Mouse (Mus musculus) lung, adult 18-20 months (tissue): Measurements from ENCODE around the gene Dnm3.
"Not testable (repeated sequence)": the region's sequence is repeated elsewhere in the genome, so short reads cannot be mapped to it uniquely, and the experiment has no call there.

Source experiments
- DNase-seq, 2 experiments: peaks; one replicate each; pipeline ENCODE4 v3.0.0; 2022; ENCODE audit warnings: mixed read lengths in 2 of 2

Dnm3 gene

DNA sequence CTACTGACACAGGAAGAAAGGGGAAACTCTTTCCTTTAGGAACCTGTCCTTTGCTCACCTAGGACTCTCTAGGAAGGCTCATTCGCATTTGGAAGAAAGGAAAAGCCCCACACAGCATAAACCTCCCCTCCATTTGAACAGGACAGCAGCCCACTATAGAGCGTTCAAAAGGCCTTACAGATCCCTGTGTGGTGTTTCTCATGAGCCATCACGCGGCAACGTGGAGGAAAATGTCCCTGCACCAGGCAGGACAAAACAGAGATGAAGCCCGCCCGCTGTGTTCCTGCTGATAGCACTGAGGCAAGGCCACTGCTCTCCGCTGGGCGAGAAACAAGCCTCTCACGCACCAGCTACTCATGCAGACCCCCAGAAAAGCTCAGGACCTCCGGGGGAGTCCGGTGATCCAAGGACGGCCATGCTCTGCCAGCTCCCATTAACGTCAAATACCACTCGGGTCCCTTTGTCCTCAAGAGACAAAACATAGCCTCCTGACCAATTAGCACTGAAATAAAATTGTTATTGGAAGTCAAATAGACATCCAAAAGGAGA lies 51.8 kb downstream of the Dnm3 start:
- no peak for DNase-seq

- no peak for DNase-seq
Measured at GRCm38 (mm10) chr1:162422826-162423225, 55.0 kb downstream of the Dnm3 start.

- DNase-seq, result no peak
Measured at GRCm38 (mm10) chr1:162413791-162414190, 64.0 kb downstream of the Dnm3 start.

GRCm38 (mm10) chr1:162412787-162413429 lies 64.9 kb downstream of the Dnm3 start:
- DNase-seq, result no peak

DNA sequence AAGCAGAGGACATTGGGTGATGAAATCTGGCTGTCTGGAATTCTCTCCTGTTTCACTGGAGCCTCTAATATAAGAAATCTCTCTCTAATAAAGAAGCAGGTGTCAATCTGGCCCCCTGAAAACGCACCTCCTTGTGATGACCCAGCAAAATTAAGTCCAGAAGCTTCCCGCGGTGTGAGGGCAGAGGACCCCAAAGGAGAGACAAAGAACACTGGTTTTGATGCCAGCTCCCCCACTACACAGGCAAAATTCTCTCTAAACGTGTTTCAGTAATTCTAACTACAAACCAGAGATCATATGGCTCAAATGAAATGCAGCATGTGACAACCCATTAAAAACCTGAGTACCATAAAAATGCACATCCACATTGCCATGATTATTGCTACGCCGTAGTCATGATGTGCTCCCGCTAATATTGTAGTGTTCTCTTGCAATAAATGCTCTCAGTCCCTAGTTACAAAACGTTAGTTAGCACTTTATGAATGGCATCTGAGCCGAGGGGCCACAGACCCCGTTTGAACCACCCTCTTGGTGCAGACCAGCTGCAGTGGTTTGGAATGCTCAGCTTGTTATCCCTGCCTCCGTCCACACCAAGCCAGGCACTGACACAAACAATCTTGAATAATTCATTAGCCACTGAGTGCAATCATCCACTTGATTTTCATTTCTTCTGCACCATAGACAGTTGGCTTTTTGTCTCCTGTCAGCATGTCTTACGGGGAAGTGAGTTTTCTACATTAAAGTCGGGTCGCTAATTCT lies 67.4 kb downstream of the Dnm3 start:
- DNase-seq, result no peak

- no peak for DNase-seq
Measured at GRCm38 (mm10) chr1:162394549-162394948, 83.3 kb downstream of the Dnm3 start.

- DNase-seq, result peak; percentile 76 to 84
Measured at GRCm38 (mm10) chr1:162388442-162389165, 89.2 kb downstream of the Dnm3 start.

DNA sequence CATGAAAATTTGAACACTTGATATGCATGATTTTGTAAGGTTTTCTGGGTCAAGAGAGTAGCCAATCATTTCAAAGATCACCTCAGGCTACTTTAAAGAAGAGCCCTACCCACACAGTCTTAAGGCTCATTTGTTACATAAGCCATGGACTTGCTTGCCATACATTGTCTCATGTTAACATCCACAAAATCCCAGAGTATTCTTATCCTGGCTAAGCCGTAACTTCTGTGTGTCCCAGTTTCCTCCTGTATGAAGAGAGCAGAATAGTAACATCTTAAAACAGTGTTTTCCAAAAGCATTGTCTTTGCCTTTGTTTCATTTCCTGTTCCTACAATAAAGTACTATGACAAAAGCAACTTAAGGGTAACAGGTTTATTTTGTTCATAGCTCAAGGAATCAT lies 104.8 kb downstream of the Dnm3 start:
- DNase-seq, result not testable (repeated sequence)

DNA sequence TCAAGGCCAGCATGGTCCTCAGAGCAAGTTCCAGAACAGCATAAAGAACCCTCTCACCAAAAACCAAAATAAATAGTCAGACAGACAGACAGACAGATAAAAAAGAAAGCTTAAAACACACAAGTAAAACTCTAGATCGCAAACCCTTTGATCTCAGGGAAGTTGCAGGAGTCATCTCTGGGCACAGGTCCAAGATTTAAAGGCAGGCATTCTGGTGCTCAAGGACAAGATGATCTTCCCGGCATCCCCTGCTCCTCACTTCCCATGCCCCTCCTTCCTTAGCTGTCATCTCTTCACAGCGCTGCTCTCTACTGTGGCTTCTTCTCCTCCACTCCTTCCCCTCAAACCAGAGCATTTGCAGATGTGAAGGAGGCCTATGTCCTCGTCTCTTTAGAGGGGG lies 108.1 kb downstream of the Dnm3 start:
- DNase-seq, result no peak

GRCm38 (mm10) chr1:162361978-162362377 lies 115.9 kb downstream of the Dnm3 start:
- DNase-seq, result no peak

GRCm38 (mm10) chr1:162359270-162359669 lies 118.6 kb downstream of the Dnm3 start:
- DNase-seq, result peak; percentile 51 to 60

GRCm38 (mm10) chr1:162358036-162358435 lies 119.8 kb downstream of the Dnm3 start:
- DNase-seq, result peak; percentile 7 to 28

DNA sequence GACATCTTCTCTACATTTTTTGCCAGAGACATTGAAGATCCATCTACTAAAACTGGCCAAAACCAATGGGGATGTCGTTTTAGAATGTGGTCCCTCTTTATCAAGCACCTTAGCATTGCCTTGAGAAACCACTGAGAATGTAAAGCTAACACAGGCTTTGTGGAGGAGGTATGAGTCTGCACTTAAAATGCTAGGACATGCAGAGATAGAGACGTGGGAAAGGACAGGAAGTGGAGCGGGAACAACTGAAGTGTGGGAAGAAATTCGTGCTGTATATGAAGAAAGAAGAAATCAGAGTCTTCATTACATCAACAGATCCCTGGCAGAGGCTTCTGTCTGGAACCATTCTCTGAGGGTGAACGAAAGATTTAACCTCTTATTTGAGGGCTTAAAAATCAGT lies 121.4 kb downstream of the Dnm3 start:
- DNase-seq, result no peak

DNA sequence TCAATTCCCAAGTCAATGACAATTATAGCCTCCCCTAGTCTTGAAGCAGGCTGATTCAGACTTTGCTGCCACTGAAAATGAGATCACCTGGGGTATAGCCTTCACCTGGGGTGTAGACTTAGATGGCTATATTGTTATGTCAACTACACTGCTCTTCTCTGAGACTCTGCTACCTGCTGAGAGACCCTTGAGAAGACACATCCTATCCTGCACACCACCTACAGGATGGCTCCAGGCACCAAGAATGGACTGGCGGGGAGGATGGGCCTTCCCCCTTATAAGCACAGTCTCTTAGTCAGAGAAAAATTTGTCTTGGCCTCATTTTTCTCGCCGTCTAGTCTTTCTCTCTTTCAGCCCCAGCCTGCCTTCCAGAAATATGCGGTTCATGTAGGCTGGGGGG lies 123.1 kb downstream of the Dnm3 start:
- no peak for DNase-seq

DNA sequence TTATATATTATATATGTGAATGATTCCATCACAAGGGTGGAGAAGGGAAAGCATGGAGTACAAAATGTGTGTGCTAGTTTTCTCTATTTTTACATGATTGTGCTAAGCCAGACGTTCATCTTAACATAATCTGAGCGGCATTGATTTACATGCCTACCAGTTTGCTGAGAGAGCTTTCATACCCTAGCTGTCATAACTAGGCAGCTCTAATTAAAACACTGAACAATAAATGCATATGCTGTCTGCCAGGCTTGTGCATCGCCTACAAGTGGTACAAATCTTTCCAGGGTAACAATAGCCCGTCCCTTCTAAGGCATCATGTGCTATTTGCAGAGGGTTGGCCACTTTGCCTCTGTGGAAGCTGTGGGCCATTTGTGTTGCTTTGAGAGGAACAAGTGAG lies 124.0 kb downstream of the Dnm3 start:
- DNase-seq, result no peak

DNA sequence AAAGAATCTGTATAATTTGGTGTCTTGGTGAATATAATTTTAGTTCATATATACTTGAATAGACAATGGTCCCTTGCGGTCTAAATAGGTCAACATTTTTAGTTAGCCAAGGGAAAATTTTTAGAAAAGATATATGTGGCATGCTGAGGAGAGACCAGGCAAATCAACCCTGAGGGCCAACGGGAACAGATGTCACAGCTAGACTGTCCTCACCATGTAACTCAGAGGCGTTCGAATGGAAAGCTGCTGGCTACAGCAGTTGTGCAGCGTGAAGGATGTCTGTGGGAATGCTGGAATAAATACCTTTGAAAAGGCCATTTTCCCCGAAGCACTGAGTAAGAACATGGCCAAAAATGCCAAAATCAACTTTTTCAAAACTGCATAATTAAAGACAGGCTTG lies 128.5 kb downstream of the Dnm3 start:
- DNase-seq, result no peak

DNA sequence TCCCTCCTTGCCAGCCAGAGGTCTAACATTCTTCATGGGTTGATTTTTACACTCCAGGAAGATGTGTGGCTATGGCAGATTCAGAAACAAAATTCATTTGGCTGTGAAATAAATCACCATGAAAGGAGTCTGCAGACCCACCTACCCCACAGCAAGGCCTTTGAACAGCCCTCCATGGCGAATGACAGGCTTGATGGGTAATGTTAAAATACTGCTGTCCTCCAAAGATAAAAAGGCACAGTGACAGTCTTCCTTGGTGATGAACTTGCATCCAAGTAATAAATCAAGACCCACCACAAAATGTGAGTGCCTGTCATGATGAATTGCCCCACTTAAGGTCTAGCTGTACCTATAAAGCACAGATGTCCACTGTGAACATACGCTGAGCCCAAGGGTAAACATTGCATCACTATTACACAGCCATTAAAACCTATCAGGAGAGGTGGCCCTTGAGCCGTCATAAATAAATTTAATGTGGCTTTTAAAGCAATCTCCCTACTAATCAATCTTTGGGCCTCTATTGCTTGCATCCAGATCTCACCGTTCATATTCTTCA lies 131.3 kb downstream of the Dnm3 start:
- DNase-seq, result no peak

DNA sequence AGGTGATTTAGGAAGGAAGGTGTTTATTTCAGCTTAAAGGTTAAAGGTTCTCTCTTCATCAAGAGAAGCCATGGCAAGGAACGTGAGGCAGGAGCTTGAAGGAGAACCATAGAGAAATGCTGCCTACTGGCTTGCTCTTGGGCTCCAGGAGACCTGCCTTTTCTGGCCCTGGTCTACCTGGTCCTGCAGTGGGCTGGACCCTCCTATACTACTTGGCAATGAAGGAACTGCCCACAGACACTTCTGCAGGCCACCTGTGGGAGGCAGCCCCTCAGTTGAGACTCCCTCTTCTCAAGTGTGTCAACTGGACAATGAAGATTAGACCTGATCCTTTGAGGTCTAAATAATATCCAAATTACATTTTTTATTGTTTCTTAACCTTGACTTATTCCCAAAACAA lies 140.7 kb downstream of the Dnm3 start:
- no peak for DNase-seq

DNA sequence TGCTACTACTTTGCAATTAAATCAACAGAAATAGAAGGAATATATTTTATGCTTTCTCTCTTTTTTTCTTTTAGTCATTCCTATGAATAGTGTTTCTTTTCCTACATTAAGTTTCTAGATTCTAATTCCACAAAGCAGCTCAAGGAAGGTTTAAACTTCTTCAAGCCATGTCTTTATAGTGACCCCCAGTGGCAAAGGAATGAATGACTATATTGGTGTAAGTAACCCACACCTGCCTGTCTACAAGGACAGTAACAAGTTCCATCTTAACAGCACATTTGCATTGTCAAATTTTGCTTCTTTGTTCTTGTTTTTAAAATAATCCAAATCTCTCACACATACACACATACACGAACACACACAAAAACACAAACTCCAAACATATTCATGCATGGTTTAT lies 141.2 kb downstream of the Dnm3 start:
- no peak for DNase-seq

- no peak for DNase-seq
Measured at GRCm38 (mm10) chr1:162336224-162336623, 141.6 kb downstream of the Dnm3 start.

DNA sequence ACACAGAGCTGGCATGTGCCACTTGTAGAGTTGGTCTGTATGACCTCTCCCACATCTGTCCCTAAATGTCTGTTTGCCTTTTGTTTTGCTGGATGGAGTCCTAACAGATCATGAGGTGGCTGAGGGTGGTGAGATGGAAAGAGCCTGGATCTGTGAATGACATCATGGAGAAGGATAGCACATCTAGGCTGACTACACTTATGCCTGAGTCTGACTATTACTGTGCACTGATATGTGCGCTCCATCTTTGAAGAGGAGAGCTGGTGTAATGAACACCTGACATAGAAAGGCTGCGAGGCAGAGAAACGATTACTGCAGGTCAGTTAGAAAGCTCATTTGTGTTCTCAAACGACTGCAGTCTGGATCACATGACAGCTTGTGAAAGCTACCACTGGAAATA lies 149.2 kb downstream of the Dnm3 start:
- DNase-seq, result no peak

DNA sequence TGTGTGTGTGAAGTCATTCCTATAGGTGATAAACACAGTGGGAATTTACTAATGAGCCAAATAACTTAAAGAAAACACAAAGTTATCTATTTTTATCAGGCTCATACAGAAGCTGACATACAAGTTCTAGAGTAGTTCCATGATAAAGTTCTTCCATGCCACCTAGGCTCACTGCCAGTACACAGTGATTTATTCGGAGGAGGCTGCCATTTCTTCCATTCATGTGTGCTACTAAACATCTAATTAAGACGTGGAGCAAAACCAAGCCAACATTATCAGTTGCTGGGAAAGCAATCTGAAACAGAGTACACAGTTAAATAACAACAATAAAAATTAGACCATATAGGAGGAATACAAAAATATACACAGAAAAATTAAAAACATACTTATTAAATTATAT lies 150.2 kb downstream of the Dnm3 start:
- DNase-seq, result no peak

GRCm38 (mm10) chr1:162324412-162324811 lies 153.4 kb downstream of the Dnm3 start:
- no peak for DNase-seq
